Mouse (Mus musculus): Measurements from ENCODE around the gene Nkx6-2. TPM values are rescaled to one million over a fixed set of nuclear protein-coding genes. Genes with fewer than 3 reads are reported as not detected.

Nkx6-2 gene
- polyA plus RNA-seq, 1 experiment from 2014 or later = 0.09 TPM

DNA sequence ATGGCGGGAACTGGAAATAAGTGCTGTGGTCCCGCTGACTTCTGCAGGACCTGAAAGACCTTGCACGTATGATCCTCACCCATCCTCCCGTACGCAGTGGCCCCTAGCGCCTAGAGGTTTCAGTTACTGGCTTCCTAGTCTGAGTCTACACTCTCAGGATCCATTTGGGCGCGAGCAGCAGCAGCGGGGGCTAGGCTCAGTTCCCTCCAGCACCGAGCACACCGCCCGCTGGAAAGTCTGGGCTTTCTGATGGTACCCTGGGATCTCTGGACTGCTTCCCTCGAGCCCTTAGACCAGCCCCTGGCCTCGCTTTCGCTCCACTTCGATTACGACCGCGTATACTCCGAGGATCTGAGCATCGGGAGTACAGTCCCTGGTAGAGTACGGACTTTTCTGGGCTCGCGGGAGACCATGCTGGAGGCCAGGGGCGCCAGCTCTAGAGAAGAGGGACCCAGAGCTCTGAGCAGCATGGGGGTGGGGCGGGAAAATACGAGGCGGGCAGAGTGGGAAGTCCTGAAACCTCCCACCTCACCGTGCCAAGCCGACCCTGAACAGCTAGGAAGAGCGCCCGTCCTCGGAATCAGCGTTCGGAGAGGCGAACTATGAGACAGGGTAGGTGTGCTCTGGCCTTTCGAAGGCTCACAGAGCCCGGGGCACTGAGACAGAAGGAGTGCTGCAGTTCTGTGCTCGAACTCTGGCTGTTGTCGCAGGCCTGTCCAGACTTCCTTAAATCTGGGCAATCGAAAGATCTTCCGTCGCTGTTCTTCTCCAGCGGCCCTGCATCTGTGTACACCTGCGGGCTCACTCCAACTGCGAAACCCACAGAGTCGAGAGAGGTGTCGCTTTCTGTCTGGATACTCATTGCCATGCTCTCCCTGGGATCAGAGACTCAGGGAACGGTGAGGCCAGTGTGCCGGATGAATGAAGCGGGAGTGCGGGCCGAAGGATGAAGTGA, 1.9 kb upstream of the Nkx6-2 start:
- Histone ChIP-seq H3K4me3 (replicated peaks) (no peak overlapping the region), H3K4me1 (replicated peaks) (peaks cover 10% of the 10 kb centered on the region), H3K9me3 (replicated peaks) (no peaks in the 10 kb centered on the region), H3K27ac (no peak overlapping the region), H3K9ac (no peak overlapping the region), H3K27me3 (peaks cover 100% of the 10 kb centered on the region), H3K36me3 (no peaks in the 10 kb centered on the region), H3K4me2 (no peak overlapping the region)
- 3% methylated on average over 53 of the region's 53 CpGs for WGBS (ENCODE audit: insufficient replicate concordance)
- ATAC-seq (ENCODE audit: low read depth) = no peak
- no peak for DNase-seq

DNA sequence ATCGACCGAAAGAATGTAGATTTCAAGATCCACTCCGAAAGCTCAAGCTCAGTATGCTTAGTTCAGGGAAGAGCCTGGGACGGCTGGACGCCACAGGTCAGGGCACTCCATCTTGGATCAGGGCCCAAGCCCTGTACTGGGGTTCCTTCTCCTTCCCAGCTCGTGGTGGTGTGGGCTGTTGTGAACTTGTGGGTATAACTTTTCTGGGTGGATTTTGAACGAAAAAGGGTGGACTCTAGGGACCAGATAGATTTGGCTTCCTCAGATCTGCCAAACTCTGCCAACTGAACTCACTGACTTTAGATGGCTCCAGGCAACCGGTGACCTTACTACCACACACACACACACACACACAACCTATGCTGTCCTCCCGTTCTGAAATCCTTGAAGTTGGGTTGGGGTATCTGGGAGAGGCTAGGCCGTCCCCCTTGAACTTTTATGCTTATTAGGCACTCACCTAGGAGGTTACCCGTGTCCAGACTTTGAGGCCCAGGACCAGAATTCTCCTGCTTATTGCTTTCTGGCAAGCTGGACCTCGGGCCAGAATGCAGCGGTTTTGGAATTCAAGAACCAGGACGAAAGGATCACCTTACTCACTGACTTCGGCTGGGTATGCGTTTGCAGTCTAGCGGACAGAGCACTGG, 619 bp upstream of the Nkx6-2 start:
- DNase-seq (no peak), ATAC-seq (ENCODE audit: low read depth) (no peak)
- H3K27me3 ChIP-seq = peaks cover 100% of the 10 kb centered on the region
- WGBS (ENCODE audit: insufficient replicate concordance) = 14% methylated on average over 17 of the region's 17 CpGs
- no peaks in the 10 kb centered on the region for H3K9me3 ChIP-seq (replicated peaks)
- H3K36me3 ChIP-seq = peaks cover 2% of the 10 kb centered on the region; the same call in 1 of the 2 replicates
- H3K4me1 ChIP-seq (replicated peaks) = peaks cover 10% of the 10 kb centered on the region
- H3K9ac ChIP-seq = no peak overlapping the region
- no peak overlapping the region for H3K4me2 ChIP-seq
- H3K4me3 ChIP-seq (replicated peaks) = peak overlapping the region; percentile 32; the same call in 1 of the 2 replicates
- no peak overlapping the region for H3K27ac ChIP-seq

DNA sequence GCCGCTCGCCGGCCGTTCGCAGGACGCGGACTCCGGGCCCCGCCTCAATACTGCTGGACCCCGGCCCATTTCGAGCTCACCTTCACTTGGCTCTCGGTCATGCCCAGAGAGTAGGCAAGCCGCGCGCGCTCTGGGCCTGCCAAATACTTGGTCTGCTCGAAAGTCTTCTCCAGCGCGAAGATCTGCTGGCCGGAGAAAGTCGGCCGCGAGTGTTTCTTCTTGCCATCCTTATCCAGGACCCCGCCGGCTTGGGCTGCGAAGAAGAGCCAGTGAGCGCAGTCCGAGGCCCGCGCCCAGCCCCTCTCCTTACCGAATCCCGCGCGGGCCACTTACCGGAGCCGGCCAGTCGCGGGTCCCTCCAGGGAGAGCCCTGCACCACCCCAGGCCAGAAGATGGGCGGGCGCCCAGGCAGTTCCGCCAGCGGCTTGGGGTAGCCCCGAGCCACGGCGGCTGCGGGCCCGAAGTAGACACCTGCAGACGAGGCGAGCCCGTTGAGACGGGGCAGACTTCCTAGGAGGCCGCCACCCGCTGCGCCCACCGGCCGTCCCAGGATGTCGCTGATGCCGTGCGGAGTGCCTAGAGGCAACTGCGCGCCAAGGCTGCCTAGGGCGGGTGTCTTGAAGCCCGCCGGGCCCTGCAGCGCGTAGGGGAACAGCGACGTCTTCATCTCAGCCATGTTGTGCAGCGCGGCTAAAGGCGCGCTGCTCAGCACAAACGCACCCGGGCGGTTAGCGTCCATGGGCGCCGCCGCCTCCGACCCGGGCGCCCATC, 611 bp downstream of the Nkx6-2 start:
- H3K9me3 ChIP-seq (replicated peaks) = no peaks in the 10 kb centered on the region
- no peak for ATAC-seq (ENCODE audit: low read depth)
- H3K9ac ChIP-seq = no peak overlapping the region
- H3K27ac ChIP-seq = no peak overlapping the region
- DNase-seq = no peak
- peaks cover 2% of the 10 kb centered on the region; the same call in 1 of the 2 replicates for H3K36me3 ChIP-seq
- H3K4me2 ChIP-seq = peak overlapping the region; percentile 41
- peak overlapping the region; percentile 32 for H3K4me3 ChIP-seq (replicated peaks)
- peaks cover 10% of the 10 kb centered on the region for H3K4me1 ChIP-seq (replicated peaks)
- H3K27me3 ChIP-seq = peaks cover 95% of the 10 kb centered on the region
- 2% methylated on average over 82 of the region's 82 CpGs for WGBS (ENCODE audit: insufficient replicate concordance)

- WGBS (ENCODE audit: insufficient replicate concordance) = 2% methylated on average over 78 of the region's 78 CpGs
- H3K4me3 ChIP-seq (replicated peaks) = no peak overlapping the region
- DNase-seq = no peak
These were observed 1.5 kb downstream of the Nkx6-2 start for GRCm38 (mm10) chr7:139580851-139581775.

DNA sequence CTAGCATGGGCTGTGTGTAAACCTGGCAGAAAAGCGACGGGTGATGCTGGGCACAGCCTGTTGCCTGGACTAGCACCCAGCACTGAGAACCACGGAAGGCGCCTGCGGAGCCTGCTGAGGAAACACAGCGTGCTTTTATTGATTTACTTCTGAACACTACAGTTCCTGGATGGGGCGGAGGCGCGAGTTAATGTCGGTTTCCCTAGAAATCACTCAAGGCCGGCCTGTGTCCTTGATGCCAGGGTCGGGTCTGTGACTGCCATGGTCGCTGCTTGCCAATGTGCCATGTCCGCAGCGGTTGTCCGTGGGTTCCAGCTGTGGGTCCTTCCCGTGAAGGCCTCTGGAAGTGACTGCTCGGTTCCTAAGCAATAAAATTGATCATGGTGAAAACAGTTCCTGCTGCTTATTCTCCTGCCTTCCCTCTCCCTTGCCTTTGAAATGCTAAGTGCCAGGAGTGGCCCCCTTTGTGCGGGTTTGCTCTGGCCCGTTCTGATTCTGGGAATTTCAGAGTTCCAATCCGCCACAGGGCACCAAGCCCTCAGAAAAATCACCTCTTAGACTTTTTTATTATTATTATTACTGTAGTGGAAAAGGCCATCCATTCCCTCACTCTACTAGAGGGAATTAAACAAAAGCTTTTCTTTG, 3.2 kb downstream of the Nkx6-2 start:
- no peak overlapping the region for H3K4me3 ChIP-seq (replicated peaks)
- peaks cover 2% of the 10 kb centered on the region; the same call in 1 of the 2 replicates for H3K36me3 ChIP-seq
- no peak overlapping the region for H3K9ac ChIP-seq
- WGBS (ENCODE audit: insufficient replicate concordance) = 71% methylated on average over 21 of the region's 21 CpGs
- no peak for ATAC-seq (ENCODE audit: low read depth)
- H3K4me2 ChIP-seq = no peak overlapping the region
- H3K9me3 ChIP-seq (replicated peaks) = no peaks in the 10 kb centered on the region
- DNase-seq = no peak
- H3K27me3 ChIP-seq = peaks cover 69% of the 10 kb centered on the region
- peaks cover 17% of the 10 kb centered on the region for H3K4me1 ChIP-seq (replicated peaks)
- H3K27ac ChIP-seq = no peak overlapping the region

More at GRCm38 (mm10) chr7:139580851-139581775, 1.5 kb downstream of the Nkx6-2 start:
- H3K4me2 ChIP-seq = peak overlapping the region; percentile 41
- peaks cover 87% of the 10 kb centered on the region for H3K27me3 ChIP-seq
- no peak overlapping the region for H3K27ac ChIP-seq
- no peak for ATAC-seq (ENCODE audit: low read depth)
- peaks cover 2% of the 10 kb centered on the region; the same call in 1 of the 2 replicates for H3K36me3 ChIP-seq
- no peak overlapping the region for H3K9ac ChIP-seq
- peaks cover 15% of the 10 kb centered on the region for H3K4me1 ChIP-seq (replicated peaks)
- no peaks in the 10 kb centered on the region for H3K9me3 ChIP-seq (replicated peaks)

- 50% methylated on average over 16 of the region's 16 CpGs for WGBS (ENCODE audit: insufficient replicate concordance)
- Histone ChIP-seq H3K4me2 (no peak overlapping the region), H3K27ac (no peak overlapping the region), H3K9ac (no peak overlapping the region), H3K27me3 (peaks cover 37% of the 10 kb centered on the region), H3K4me1 (replicated peaks) (peaks cover 10% of the 10 kb centered on the region; the same call in 1 of the 2 replicates), H3K36me3 (peaks cover 2% of the 10 kb centered on the region; the same call in 1 of the 2 replicates), H3K4me3 (replicated peaks) (no peak overlapping the region), H3K9me3 (replicated peaks) (no peaks in the 10 kb centered on the region)
- DNase-seq (no peak), ATAC-seq (ENCODE audit: low read depth) (peak; percentile 66)
These were observed 6.4 kb downstream of the Nkx6-2 start for GRCm38 (mm10) chr7:139576064-139576686.

- H3K36me3 ChIP-seq = no peaks in the 10 kb centered on the region
- H3K27ac ChIP-seq = no peak overlapping the region
- H3K4me1 ChIP-seq (replicated peaks) = peaks cover 7% of the 10 kb centered on the region; the same call in 1 of the 2 replicates
- H3K4me2 ChIP-seq = no peak overlapping the region
- DNase-seq (no peak), ATAC-seq (ENCODE audit: low read depth) (no peak)
- peaks cover 2% of the 10 kb centered on the region; the same call in 1 of the 2 replicates for H3K27me3 ChIP-seq
- H3K9me3 ChIP-seq (replicated peaks) = no peaks in the 10 kb centered on the region
- no peak overlapping the region for H3K4me3 ChIP-seq (replicated peaks)
- H3K9ac ChIP-seq = no peak overlapping the region
- 58% methylated on average over 3 of the region's 3 CpGs for WGBS (ENCODE audit: insufficient replicate concordance)
These were observed 9.9 kb downstream of the Nkx6-2 start for GRCm38 (mm10) chr7:139572665-139573064.

DNA sequence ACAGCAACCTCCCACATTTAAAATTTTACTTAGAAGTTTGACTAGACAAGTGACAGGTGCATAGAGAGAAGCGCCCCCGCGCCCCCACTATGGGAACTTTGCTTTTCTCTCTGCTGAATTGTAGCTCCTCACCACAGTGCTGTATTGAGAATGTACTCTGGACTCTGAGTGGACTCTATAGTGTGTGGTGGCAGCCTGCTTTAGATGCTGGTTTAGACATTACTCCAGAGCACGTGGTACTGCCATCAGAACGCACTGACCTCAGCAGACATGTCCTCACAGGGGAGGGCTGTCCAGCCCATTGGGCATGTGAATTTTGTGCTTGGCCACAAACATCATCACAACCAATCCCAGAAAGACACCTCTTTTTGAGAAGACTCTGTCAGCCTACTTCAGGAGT, 11.8 kb downstream of the Nkx6-2 start:
- Histone ChIP-seq H3K4me3 (replicated peaks) (no peak overlapping the region), H3K9me3 (replicated peaks) (no peaks in the 10 kb centered on the region), H3K36me3 (no peaks in the 10 kb centered on the region), H3K9ac (no peak overlapping the region), H3K4me1 (replicated peaks) (no peaks in the 10 kb centered on the region), H3K4me2 (no peak overlapping the region), H3K27ac (no peak overlapping the region), H3K27me3 (no peaks in the 10 kb centered on the region)
- no peak for DNase-seq
- WGBS (ENCODE audit: insufficient replicate concordance) = 80% methylated on average over 5 of the region's 5 CpGs
- ATAC-seq (ENCODE audit: low read depth) = no peak

GRCm38 (mm10) chr7:139566533-139566932, 16.1 kb downstream of the Nkx6-2 start:
- Histone ChIP-seq H3K9me3 (replicated peaks) (no peaks in the 10 kb centered on the region), H3K4me1 (replicated peaks) (no peaks in the 10 kb centered on the region), H3K27ac (no peak overlapping the region), H3K36me3 (no peaks in the 10 kb centered on the region), H3K4me3 (replicated peaks) (no peak overlapping the region), H3K27me3 (no peaks in the 10 kb centered on the region), H3K4me2 (no peak overlapping the region), H3K9ac (no peak overlapping the region)
- no peak for DNase-seq
- ATAC-seq (ENCODE audit: low read depth) = no peak
- WGBS (ENCODE audit: insufficient replicate concordance) = 30% methylated on average over 8 of the region's 8 CpGs
